Mouse (Mus musculus) liver, adult 2 months (tissue): ENCODE data around the gene Fyttd1. TPM values are rescaled to one million over a fixed set of nuclear protein-coding genes. Genes with fewer than 3 reads are reported as not detected.

Experiments used
- DNase-seq: peaks from one replicate; pipeline ENCODE4 v3.0.0-alpha.2; 2011; ENCODE audit warnings: low read depth, low spot score; ENCODE audit errors: extremely low read depth
- H3K27ac ChIP-seq: fragments of 200-500 bp; replicated peaks from 2 replicates; pipeline ENCODE4 v1.5.1; 2012; ENCODE audit warnings: low read depth, mild to moderate bottlenecking, control low read depth, inconsistent platforms, low read length; ENCODE audit not compliant: insufficient read depth
- H3K27me3 ChIP-seq: fragments of 200-500 bp; 2 replicates; pipeline ENCODE4 v1.6.1; 2012; ENCODE audit warnings: mild to moderate bottlenecking, moderate library complexity, low read length, inconsistent platforms; ENCODE audit not compliant: control insufficient read depth, insufficient read depth
- H3K36me3 ChIP-seq: fragments of 200-500 bp; 2 replicates; pipeline ENCODE4 v1.6.1; 2012; ENCODE audit warnings: low read length, inconsistent platforms; ENCODE audit not compliant: control insufficient read depth, insufficient read depth
- H3K4me1 ChIP-seq: fragments of 200-500 bp; 2 replicates; pipeline ENCODE4 v1.6.1; 2011; ENCODE audit warnings: low read length; ENCODE audit not compliant: control insufficient read depth, insufficient read depth
- H3K4me3 ChIP-seq: fragments of 200-500 bp; 2 replicates; pipeline ENCODE4 v1.5.1; 2011; ENCODE audit warnings: low read depth, mild to moderate bottlenecking, control low read depth, low read length, moderate library complexity; ENCODE audit not compliant: insufficient read depth
- H3K79me2 ChIP-seq: fragments of 200-500 bp; 2 replicates; pipeline ENCODE4 v1.6.1; 2012; ENCODE audit warnings: inconsistent platforms, mild to moderate bottlenecking, low read length, moderate library complexity; ENCODE audit not compliant: control insufficient read depth, insufficient read depth
- H3K9ac ChIP-seq: fragments of 200-500 bp; 2 replicates; pipeline ENCODE4 v1.6.1; 2012; ENCODE audit warnings: low read depth, mild to moderate bottlenecking, control low read depth, inconsistent platforms, low read length
- CTCF ChIP-seq: fragments of 200-500 bp; IDR thresholded peaks from 2 replicates; pipeline ENCODE4 v1.5.1; 2011; ENCODE audit warnings: low read depth, low read length, control low read depth
- POLR2A ChIP-seq: fragments of 200-500 bp; IDR thresholded peaks from 2 replicates; pipeline ENCODE4 v1.6.1; 2011; ENCODE audit warnings: low read length, control low read depth; ENCODE audit not compliant: insufficient read depth; ENCODE audit errors: extremely low read depth
- WGBS: fragments of 180-500 bp; shearing (Covaris S2); methylation state at CpG from one replicate; pipeline ENCODE4 v1.1.7; 2018; 5-methylcytosine and 5-hydroxymethylcytosine counted together
- polyA plus RNA-seq: library from polyadenylated mRNA; depleted of rRNA; stranded (reverse); fragments of >200 nt; gene quantifications from 2 replicates; pipeline ENCODE4 v1.2.3, GENCODE M21; 2012
- total RNA-seq: library from RNA; depleted of rRNA; stranded (reverse); fragments of >200 nt; gene quantifications from 2 replicates; pipeline ENCODE4 v1.2.3, GENCODE M21; 2014

The Fyttd1 gene
- total and polyA plus RNA-seq, 2 experiments: 4.7 to 21.4 TPM

GRCm38 (mm10) chr16:32875847-32876246 is 1.5 kb upstream of the Fyttd1 start:
- Histone ChIP-seq H3K4me1 (peaks cover 10% of the 10 kb centered on the region), H3K27ac (peak overlapping the region; percentile 37; the same call in 1 of the 2 replicates), H3K27me3 (no peaks in the 10 kb centered on the region), H3K36me3 (no peaks in the 10 kb centered on the region), H3K4me3 (no peak overlapping the region), H3K9ac (no peak overlapping the region), H3K79me2 (peaks cover 31% of the 10 kb centered on the region)
- TF ChIP-seq POLR2A: no peak
- no peak for TF ChIP-seq CTCF
- peak; percentile 81 for DNase-seq
- 44% methylated on average over 3 of the region's 3 CpGs for WGBS

- TF ChIP-seq POLR2A (no peak), CTCF (no peak)
- H3K79me2 ChIP-seq: peaks cover 35% of the 10 kb centered on the region
- H3K27me3 ChIP-seq: no peaks in the 10 kb centered on the region
- H3K4me1 ChIP-seq: peaks cover 10% of the 10 kb centered on the region
- H3K9ac ChIP-seq: no peak overlapping the region
- H3K36me3 ChIP-seq: no peaks in the 10 kb centered on the region
- H3K27ac ChIP-seq: no peak overlapping the region
- 3% methylated on average over 9 of the region's 9 CpGs for WGBS
- peak overlapping the region; percentile 100 for H3K4me3 ChIP-seq
- DNase-seq: peak; percentile 28
Observed at GRCm38 (mm10) chr16:32876831-32877230, 469 bp upstream of the Fyttd1 start.

- under 1% methylated on average over 34 of the region's 34 CpGs for WGBS
- no peaks in the 10 kb centered on the region for H3K36me3 ChIP-seq
- H3K9ac ChIP-seq: peak overlapping the region; percentile 98
- H3K27me3 ChIP-seq: no peaks in the 10 kb centered on the region
- H3K4me3 ChIP-seq: peak overlapping the region; percentile 100
- peak overlapping the region; percentile 61 for H3K27ac ChIP-seq
- DNase-seq: peak; percentile 25
- peaks cover 38% of the 10 kb centered on the region for H3K79me2 ChIP-seq
- H3K4me1 ChIP-seq: peaks cover 10% of the 10 kb centered on the region
- TF ChIP-seq POLR2A: no peak
- TF ChIP-seq CTCF: no peak
Observed at GRCm38 (mm10) chr16:32878157-32878598, 878 bp downstream of the Fyttd1 start.

- Histone ChIP-seq H3K4me1 (peaks cover 10% of the 10 kb centered on the region), H3K4me3 (no peak overlapping the region), H3K36me3 (peaks cover 2% of the 10 kb centered on the region), H3K9ac (no peak overlapping the region), H3K27ac (no peak overlapping the region), H3K27me3 (no peaks in the 10 kb centered on the region), H3K79me2 (peaks cover 39% of the 10 kb centered on the region)
- WGBS: 82% methylated on average over 14 of the region's 14 CpGs
- DNase-seq: no peak
- TF ChIP-seq POLR2A: no peak
- no peak for TF ChIP-seq CTCF
Observed at GRCm38 (mm10) chr16:32878972-32879926, 1.9 kb downstream of the Fyttd1 start.

GRCm38 (mm10) chr16:32881538-32881937 is 4.2 kb downstream of the Fyttd1 start:
- no peak overlapping the region for H3K9ac ChIP-seq
- peaks cover 8% of the 10 kb centered on the region for H3K36me3 ChIP-seq
- TF ChIP-seq POLR2A (no peak), CTCF (no peak)
- H3K27me3 ChIP-seq: no peaks in the 10 kb centered on the region
- H3K4me3 ChIP-seq: no peak overlapping the region
- H3K27ac ChIP-seq: no peak overlapping the region
- WGBS: 90% methylated on average over 7 of the region's 7 CpGs
- DNase-seq: no peak
- H3K79me2 ChIP-seq: peaks cover 36% of the 10 kb centered on the region
- peaks cover 5% of the 10 kb centered on the region; the same call in 1 of the 2 replicates for H3K4me1 ChIP-seq
